Mouse (Mus musculus) right cerebral cortex, postnatal 10 days (tissue): Measurements from ENCODE around the gene Zfp972.
"Not testable (repeated sequence)": the region's sequence is repeated elsewhere in the genome, so short reads cannot be mapped to it uniquely, and the experiment has no call there.

Experiments
- DNase-seq, 2 experiments: peaks; one replicate each; pipeline ENCODE4 v3.0.0; 2021; ENCODE audit warnings: low spot score in 2 of 2

Zfp972 gene

DNA sequence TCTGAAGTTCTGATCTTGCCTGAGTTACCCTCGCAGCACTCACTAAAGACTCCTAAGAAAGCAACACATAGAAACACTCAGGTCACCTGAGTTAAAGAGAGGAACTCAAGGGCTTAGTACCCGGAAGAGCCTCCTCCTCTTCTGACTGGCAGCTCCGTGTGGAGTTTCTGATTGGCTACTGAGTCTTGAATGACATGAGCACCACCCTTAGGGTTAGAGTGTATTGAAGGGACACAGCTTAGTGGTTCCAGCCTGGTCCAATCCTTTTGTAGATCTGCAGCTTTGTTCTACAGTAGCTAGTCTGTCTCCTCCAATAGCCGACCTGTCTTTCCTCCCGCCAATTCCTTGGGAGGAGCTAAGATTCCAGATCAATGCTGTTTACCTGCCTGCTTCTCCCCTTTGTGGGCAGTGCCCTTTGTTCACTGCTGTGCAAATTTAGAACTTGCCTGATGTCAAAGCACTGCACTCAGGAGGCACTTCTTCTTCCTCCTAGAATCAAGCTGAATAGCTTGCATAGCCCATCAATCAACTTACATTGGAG is at the start of gene Zfp972:
Gene Zfp972, minus strand, starts transcription at position 51 of the 541 bp plus-strand sequence.
- DNase-seq, result not testable (repeated sequence)

DNA sequence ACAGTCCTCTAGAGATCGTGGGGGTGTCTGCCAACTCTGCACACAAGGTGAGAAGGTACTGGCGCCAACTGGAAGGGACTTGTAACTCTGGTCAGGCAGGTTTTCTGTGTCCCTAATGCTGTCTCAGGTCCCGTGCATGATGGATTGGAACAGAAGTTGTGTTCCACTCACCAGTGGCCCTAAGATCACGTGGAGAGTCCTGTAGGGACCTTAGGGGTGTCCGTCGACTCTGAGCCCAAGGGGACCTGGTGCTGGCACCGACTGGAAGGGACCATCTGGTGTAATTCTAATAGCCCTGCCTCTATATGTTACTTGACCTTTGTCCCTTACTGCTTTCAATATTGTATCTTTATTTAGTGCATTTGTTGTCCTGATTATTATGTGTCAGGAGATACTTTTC is 49.4 kb upstream of the Zfp972 start:
- DNase-seq, result not testable (repeated sequence)

DNA sequence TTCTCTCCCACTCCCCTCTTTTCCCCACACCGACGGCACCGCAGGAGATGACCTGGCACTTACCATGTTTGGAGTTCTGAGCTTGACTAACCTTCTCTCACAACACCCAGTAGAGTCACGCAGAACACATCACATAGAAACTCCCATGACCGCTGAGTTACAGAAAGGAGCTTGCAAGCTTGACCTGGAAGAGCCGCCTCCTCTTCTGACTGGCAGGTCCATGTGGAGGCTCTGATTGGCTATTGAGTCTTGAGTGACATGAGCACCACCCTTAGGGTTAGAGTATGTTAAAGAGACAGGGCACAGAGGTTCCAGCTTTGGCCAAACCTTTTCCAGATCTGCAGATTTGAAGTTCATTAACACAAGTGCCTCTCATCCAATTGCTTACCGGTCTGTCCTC is 31.7 kb upstream of the Zfp972 start, which contains the start of gene Gm14326:
Gene Gm14326, minus strand, starts transcription at position 153 of the 400 bp plus-strand sequence.
- DNase-seq, result peak; percentile 86 to 95

DNA sequence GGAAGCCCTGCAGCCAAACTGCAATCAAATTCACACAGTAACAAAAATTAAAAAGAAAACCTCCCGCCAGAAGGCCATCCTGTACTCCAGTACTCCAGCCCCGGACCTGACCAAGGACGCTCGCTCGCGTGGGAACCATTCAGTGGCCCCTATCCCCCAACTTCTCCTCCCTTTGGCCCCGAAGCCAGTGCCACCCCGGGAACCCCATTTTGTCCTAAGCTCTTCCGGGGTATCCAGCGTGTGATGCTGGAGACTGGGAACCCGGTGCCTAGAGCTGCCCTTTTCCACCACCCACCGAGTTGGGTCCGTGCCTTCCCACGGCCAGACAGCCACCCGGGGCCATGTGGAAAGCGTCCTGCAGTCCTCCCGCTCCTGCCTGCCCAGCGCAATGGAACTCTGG is 31.3 kb upstream of the Zfp972 start:
- peak; percentile 46 to 55 for DNase-seq

DNA sequence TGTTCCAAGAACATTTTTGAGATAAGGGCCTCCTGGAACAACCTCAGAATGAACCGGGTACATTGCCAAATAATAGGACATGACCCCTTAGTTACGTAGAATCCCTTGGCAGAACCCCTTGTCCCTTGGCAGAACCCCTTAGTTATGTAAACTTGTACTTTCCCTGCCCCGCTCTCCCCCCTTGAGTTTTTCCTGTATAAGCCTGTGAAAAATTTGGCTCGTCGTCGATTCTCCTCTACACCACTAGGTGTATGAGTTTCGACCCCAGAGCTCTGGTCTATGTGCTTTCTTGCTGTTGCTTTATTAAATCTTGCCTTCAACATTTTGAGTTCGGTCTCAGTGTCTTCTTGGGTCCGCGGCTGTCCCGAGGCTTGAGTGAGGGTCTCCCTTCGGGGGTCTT is 22.1 kb downstream of the Zfp972 start:
- not testable (repeated sequence) for DNase-seq

DNA sequence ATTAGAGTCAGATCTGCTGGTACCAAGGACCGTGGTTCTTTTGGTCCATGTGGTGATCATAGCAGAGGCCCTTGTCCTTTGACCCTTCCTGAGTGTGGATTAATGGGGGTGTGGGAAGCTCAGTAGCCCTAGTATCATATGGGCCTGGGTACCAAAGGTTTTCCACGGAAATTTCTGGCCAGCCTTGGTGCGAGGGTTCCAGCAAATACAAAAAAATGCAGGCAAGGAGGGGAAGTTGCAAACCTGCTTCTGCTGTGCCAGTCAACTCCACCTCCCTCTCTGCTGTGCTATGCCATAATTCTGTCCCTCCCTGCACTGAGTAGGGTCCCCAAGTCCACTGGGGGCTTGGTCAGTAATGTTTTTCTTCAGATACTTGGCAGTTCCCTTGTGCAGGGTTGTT is 27.2 kb downstream of the Zfp972 start:
- not testable (repeated sequence) for DNase-seq

DNA sequence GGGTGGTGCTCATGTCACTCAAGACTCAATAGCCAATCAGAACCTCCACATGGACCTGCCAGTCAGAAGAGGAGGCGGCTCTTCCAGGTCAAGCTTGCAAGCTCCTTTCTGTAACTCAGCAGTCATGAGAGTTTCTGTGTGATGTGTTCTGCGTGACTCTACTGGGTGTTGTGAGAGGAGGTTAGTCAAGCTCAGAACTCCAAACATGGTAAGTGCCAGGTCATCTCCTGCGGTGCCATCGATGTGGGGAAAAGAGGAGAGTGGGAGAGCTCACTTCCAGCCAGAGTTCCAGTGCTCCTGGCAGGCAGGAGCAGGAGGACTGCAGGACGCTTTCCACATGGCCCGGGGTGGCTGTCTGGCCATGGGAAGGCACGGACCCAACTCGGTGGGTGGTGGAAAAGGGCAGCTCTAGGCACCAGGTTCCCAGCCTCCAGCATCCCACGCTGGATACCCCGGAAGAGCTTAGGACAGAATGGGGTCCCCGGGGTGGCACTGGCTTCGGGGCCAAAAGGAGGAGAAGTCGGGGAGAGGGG is 28.3 kb downstream of the Zfp972 start, which contains the start of gene Gm14327:
Gene Gm14327, plus strand, starts transcription at position 51 of the 533 bp plus-strand sequence.
- not testable (repeated sequence) for DNase-seq

DNA sequence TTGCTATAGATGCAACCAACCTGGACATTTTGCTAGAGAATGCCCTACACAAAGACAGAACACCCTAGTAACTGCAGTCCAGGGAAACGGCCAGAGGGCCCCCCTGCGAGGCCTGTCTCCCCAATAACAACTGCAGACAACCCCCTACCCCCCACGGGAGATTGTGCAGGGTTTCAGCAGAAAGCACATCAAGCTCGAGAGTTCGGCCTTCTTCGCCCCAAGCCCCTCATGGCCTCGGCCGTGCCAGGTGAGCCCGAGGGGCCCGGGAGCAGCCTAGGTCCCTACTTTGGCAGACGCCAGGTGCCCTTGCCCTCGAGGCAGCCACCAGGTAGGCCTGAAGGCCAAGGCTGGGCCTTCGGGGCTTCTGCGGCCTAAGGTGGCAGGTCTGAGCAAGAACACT is 37.7 kb downstream of the Zfp972 start:
- not testable (repeated sequence) for DNase-seq

DNA sequence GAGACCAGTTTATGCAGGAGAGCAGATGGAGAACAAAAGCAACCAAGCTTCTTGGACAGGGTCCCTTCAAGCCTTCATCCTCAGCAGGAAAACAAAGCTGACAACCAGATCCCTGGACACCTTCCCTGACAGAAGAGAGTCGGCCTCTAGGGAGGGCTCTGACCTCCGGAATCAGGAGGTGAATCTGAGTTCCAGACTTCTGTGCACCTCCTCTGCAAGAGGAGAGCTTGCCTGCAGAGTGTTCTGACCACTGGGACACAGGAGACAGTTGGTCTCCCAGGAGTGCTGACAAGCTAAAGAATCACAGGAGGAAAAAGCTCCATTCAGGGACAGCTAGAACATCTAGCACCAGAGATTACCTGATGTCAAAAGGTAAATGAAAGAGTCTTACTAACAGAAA is 63.2 kb downstream of the Zfp972 start:
- not testable (repeated sequence) for DNase-seq
